Mouse (Mus musculus) neural tube, embryonic 13.5 days (tissue): ENCODE results near the gene Smad1. TPM values are rescaled to one million over a fixed set of nuclear protein-coding genes. Genes with fewer than 3 reads are reported as not detected.

Experiments
- ATAC-seq: fragments of 200-750 bp; cut with Nextera tagmentation; 2 replicates; pipeline ENCODE4 v1.8.0; 2017; ENCODE audit warnings: low read depth, mild to moderate bottlenecking, moderate TSS enrichment, moderate library complexity
- H3K27ac ChIP-seq: fragments of 300-500 bp; sonication (generic); replicated peaks from 2 replicates; pipeline ENCODE4 v1.5.1; 2015; ENCODE audit warnings: moderate library complexity, mild to moderate bottlenecking, inconsistent platforms
- H3K27me3 ChIP-seq: fragments of 300-500 bp; sonication (generic); 2 replicates; pipeline ENCODE4 v1.6.1; 2015; ENCODE audit warnings: mild to moderate bottlenecking, inconsistent platforms
- H3K36me3 ChIP-seq: fragments of 300-500 bp; sonication (generic); 2 replicates; pipeline ENCODE4 v1.6.1; 2015; ENCODE audit warnings: mild to moderate bottlenecking, inconsistent platforms
- H3K4me1 ChIP-seq: fragments of 300-500 bp; sonication (generic); replicated peaks from 2 replicates; pipeline ENCODE4 v1.6.1; 2015; ENCODE audit warnings: inconsistent platforms
- H3K4me2 ChIP-seq: fragments of 300-500 bp; sonication (generic); 2 replicates; pipeline ENCODE4 v1.6.1; 2015; ENCODE audit warnings: inconsistent platforms, mild to moderate bottlenecking, moderate library complexity
- H3K4me3 ChIP-seq: fragments of 300-500 bp; sonication (generic); 2 replicates; pipeline ENCODE4 v1.5.1; 2015; ENCODE audit warnings: mild to moderate bottlenecking, inconsistent platforms
- H3K9ac ChIP-seq: fragments of 300-500 bp; sonication (generic); 2 replicates; pipeline ENCODE4 v1.6.1; 2015; ENCODE audit warnings: moderate library complexity, mild to moderate bottlenecking, inconsistent platforms
- H3K9me3 ChIP-seq: fragments of 300-500 bp; sonication (generic); 2 replicates; pipeline ENCODE4 v1.6.1; 2016; ENCODE audit warnings: inconsistent platforms
- WGBS: fragments of 180-500 bp; shearing (Covaris S2); methylation state at CpG from one replicate; pipeline ENCODE4 v1.1.7; 2015; 5-methylcytosine and 5-hydroxymethylcytosine counted together
- polyA plus RNA-seq: library from polyadenylated mRNA; unstranded; fragments of >200 nt; fragmentation: Nextera tagmentation; extraction: Ambion mirVana; gene quantifications from 2 replicates; pipeline ENCODE4 v1.2.1, GENCODE M21; 2015

The Smad1 gene
- polyA plus RNA-seq, 1 experiment from 2014 or later: 68.7 TPM

DNA sequence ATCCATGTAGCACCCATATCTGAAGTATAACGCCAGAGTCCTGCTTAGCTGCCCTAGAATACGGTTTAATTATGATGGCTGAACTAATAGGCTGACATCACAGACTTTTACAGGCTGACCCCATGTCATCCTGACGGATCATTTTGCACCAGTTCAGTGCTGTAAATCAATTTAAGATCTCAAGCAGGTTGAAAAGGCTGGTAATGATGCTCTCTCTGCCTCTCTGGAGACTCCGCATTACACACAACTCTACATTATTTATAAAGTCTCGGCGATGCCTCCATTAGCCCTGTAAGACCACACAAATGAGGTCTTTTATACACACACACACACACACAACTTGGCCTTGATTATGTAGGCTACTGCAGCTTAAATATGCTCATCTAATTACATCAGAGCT lies 2.4 kb downstream of the Smad1 start:
- H3K4me2 ChIP-seq: peak overlapping the region; percentile 80
- peaks cover 62% of the 10 kb centered on the region for H3K4me1 ChIP-seq
- H3K27ac ChIP-seq: peak overlapping the region; percentile 99
- H3K4me3 ChIP-seq: peak overlapping the region; percentile 84
- no peak for ATAC-seq
- no peaks in the 10 kb centered on the region for H3K27me3 ChIP-seq
- WGBS: 20% methylated on average over 6 of the region's 6 CpGs
- H3K9ac ChIP-seq: peak overlapping the region; percentile 99
- H3K9me3 ChIP-seq: no peaks in the 10 kb centered on the region
- H3K36me3 ChIP-seq: no peaks in the 10 kb centered on the region

DNA sequence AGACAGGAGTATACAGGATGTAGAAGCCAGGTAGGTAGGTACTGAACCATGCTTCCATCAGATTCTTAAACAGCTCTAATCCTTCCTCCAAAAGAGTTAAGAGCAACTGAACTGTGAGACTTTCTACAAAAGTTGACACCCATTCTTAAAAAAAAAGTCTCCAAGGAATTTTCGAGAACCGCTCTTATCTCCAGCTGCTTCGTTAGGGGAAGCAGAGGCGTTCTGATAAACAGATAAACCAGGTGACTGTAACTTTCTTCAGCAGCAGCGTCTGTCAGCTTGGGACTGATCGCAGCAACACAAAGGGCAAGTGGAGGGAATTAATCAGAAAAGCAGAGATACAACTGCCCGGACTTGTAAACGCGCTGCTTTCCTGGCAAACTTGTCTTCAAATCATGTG lies 5.3 kb downstream of the Smad1 start:
- no peak overlapping the region for H3K4me2 ChIP-seq
- no peak for ATAC-seq

DNA sequence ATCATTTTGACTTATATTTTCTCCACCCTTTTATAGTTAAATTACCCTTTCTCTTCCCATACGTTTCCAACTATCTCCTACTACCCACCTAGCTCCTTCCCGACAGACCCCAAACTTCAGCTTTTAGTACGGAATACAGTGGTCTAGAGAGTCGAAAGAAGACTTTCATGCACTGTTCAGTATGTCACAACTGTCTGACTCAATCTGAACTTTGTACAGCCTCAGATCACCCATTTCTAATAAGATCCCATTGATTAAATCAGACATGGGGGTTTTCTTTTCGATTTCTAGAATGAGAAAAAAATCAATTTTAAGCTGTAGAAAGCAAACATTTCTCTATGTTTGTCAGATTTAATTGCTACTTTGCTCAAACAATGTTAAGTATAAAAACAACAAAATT lies 6.1 kb downstream of the Smad1 start:
- peaks cover 13% of the 10 kb centered on the region for H3K36me3 ChIP-seq
- H3K27me3 ChIP-seq: no peaks in the 10 kb centered on the region
- 92% methylated on average over 5 of the region's 5 CpGs for WGBS
- H3K4me1 ChIP-seq: peaks cover 86% of the 10 kb centered on the region
- no peak for ATAC-seq
- H3K4me2 ChIP-seq: no peak overlapping the region
- no peak overlapping the region for H3K9ac ChIP-seq
- H3K27ac ChIP-seq: no peak overlapping the region
- H3K4me3 ChIP-seq: no peak overlapping the region
- H3K9me3 ChIP-seq: no peaks in the 10 kb centered on the region

More for the DNA sequence above, 5.3 kb downstream of the Smad1 start:
- peaks cover 6% of the 10 kb centered on the region for H3K36me3 ChIP-seq
- H3K27ac ChIP-seq: no peak overlapping the region
- H3K4me1 ChIP-seq: peaks cover 78% of the 10 kb centered on the region
- H3K4me3 ChIP-seq: no peak overlapping the region
- H3K9ac ChIP-seq: no peak overlapping the region
- 89% methylated on average over 9 of the region's 9 CpGs for WGBS
- H3K27me3 ChIP-seq: no peaks in the 10 kb centered on the region
- no peaks in the 10 kb centered on the region for H3K9me3 ChIP-seq

DNA sequence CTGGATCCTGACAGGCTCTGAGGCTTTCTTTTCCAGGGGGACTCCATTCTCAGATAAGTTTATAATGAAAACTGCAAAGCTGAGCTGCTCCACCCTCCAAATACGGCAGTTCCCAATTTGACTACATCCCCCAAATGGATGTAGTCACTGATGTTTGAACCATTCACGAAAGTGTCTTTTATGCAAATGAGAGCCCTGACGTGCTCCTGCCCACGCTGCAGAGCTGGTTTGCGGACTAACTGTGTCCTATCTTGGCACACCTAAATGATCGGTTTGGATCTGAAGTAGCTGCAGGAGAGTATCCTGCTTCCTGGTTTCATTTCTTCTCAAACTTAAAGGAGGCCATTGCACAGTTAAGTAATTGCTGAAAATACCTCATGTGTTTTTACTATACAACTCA lies 6.7 kb downstream of the Smad1 start:
- ATAC-seq: no peak
- Histone ChIP-seq H3K27me3 (no peaks in the 10 kb centered on the region), H3K4me1 (peaks cover 88% of the 10 kb centered on the region), H3K9ac (no peak overlapping the region), H3K9me3 (no peaks in the 10 kb centered on the region), H3K4me3 (no peak overlapping the region), H3K27ac (no peak overlapping the region), H3K4me2 (no peak overlapping the region), H3K36me3 (peaks cover 13% of the 10 kb centered on the region)
- WGBS: 49% methylated on average over 6 of the region's 6 CpGs

DNA sequence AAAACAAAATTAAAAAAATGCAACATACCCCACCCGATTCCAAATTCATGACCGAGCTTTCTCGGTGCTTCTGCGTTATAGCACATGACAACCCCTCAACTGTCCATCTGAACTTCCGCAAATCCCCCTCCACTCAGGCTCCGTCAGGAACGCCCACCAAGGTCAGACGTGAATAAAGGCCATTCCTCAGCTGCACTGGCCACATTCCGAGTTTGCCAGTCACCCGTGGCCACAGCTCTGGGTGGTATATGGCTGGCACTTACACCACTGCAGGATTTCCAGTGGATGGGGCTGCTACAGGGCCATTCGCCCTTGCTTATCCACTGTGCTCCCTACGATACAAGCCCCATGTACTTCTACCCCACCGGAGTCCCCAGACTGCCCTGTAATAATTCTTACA lies 7.9 kb downstream of the Smad1 start:
- Histone ChIP-seq H3K9me3 (no peaks in the 10 kb centered on the region), H3K9ac (no peak overlapping the region), H3K4me3 (no peak overlapping the region), H3K27ac (no peak overlapping the region), H3K27me3 (no peaks in the 10 kb centered on the region), H3K4me1 (peaks cover 76% of the 10 kb centered on the region), H3K36me3 (peaks cover 13% of the 10 kb centered on the region), H3K4me2 (no peak overlapping the region)
- 78% methylated on average over 13 of the region's 13 CpGs for WGBS
- no peak for ATAC-seq

DNA sequence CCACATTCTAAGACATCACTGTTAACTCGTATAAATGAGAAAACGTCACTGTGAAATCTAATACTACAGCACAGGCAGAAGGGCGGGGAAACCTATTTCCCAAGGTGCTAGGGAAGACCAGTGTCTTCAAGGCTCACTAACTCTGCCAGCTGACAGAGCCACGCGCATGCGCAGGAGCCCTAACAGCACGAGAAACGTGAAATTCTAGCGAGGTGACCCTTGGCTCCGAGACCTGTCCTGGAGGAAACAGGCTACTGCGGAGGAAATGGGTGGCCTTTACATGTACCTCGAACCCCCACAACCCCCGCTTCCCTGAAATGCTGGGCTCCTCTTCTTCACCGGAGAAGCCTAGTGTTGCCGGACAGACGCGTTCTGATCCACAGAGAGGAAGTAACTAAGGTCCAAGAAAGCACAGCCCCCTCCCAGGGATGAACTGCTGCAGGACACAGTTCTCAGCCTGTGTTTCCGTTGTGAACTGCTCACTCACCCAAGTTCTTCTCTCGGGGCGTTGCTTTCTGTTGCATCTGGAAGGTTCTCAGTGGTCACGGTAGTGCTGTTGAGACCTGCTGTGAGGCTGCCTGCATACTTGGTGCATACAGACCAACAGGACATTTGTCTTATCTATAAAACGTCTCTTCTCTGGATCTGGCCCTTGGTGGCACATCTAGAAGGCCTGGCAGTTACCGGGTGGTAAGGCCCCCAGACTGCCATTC lies 10.1 kb downstream of the Smad1 start:
- ATAC-seq: no peak
- no peak overlapping the region for H3K4me2 ChIP-seq
- peaks cover 69% of the 10 kb centered on the region for H3K4me1 ChIP-seq
- no peak overlapping the region for H3K27ac ChIP-seq
- H3K4me3 ChIP-seq: no peak overlapping the region
- WGBS: 87% methylated on average over 23 of the region's 23 CpGs
- H3K27me3 ChIP-seq: no peaks in the 10 kb centered on the region
- H3K9ac ChIP-seq: no peak overlapping the region
- no peaks in the 10 kb centered on the region for H3K9me3 ChIP-seq
- H3K36me3 ChIP-seq: peaks cover 13% of the 10 kb centered on the region

DNA sequence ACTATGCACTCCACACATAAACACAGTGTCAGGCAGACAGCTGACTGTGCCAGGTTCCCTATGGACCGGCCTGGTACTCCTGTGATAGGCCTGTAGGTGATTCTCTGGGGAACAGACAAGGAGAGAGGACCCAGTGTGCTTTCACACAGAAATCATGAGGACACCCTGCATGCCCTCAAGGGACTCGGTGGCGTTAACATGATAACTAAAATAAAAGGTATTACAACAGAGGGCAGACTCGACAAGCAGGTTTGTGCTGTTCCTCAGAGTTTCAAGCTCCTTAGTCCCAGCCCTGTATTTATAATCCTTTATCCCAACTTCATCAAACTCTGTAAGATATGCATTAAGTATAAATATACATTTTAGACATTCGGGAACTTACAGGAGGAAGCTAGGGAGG lies 12.5 kb downstream of the Smad1 start:
- Histone ChIP-seq H3K27ac (no peak overlapping the region), H3K9me3 (no peaks in the 10 kb centered on the region), H3K4me1 (peaks cover 71% of the 10 kb centered on the region), H3K27me3 (no peaks in the 10 kb centered on the region), H3K9ac (no peak overlapping the region), H3K4me2 (no peak overlapping the region), H3K36me3 (peaks cover 13% of the 10 kb centered on the region), H3K4me3 (no peak overlapping the region)
- ATAC-seq: no peak
- 94% methylated on average over 5 of the region's 5 CpGs for WGBS

DNA sequence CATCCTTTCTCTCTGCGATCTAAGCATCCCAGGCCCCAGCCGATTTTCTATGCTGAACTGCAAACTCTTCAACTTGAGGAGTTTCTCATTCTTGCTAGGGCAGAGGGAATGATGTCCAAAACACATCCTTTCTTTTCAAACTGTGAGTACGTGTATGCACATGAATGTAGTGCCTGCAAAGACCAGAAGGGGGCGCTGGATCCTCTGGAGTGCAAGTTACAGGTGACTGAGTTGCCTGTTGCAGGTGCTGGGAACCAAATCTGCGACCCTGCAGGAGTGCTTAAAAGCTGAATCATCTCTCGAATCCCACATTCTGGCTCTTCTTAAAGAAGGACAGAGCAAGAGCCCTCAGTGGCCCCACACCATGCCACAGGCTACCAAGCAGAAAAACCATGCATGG lies 13.0 kb downstream of the Smad1 start:
- no peaks in the 10 kb centered on the region for H3K27me3 ChIP-seq
- 77% methylated on average over 6 of the region's 6 CpGs for WGBS
- H3K9ac ChIP-seq: no peak overlapping the region
- H3K36me3 ChIP-seq: peaks cover 13% of the 10 kb centered on the region
- H3K4me3 ChIP-seq: no peak overlapping the region
- H3K4me2 ChIP-seq: no peak overlapping the region
- no peak for ATAC-seq
- H3K9me3 ChIP-seq: no peaks in the 10 kb centered on the region
- H3K4me1 ChIP-seq: peaks cover 74% of the 10 kb centered on the region
- no peak overlapping the region for H3K27ac ChIP-seq

DNA sequence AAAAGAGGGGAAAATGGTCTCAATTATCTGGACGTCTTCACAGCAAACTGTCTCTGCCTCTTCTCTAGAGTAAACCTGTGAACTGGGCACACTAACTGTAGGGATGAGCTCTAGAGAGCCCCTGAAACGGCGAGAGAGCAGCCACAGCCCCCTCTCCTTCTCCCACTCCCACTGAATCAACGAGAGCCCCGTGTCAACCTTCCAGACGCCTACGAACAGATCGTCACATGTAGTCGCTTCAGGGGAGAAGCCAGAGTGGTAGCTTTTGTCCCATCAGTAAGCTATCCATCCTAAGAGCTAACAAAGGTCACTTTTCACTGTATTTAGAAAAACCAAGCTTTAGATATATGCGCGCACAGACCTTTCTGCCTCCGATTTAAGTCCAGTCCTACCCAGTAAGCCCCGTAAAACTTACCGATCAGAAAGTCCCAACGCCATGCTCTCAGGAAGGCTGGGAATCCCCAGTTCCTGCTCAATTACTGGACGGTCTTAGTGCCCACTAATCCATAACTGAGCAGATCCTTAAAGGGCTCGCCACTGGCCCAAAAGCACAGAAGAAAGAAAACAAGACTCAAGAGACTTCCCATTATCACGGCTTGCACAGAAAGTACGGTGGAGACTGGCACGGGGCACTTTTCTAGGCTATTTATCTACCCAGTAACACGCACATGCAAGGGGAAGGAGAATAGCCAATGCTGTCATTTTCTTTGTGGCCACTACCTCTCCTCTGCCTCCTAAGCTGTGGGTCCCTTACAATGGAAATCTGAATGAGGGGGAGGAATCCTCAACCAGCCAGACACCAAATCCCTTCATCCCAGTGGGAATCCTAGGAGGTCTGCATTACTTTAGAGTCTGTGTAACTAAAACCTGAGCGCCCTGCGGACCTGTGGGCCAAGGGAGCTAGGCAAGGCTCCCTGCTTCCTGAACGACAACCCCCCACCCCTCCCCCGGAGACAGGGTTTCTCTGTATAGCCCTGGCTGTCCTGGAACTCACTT lies 14.7 kb downstream of the Smad1 start:
- Histone ChIP-seq H3K36me3 (peaks cover 13% of the 10 kb centered on the region), H3K9me3 (no peaks in the 10 kb centered on the region), H3K4me1 (peaks cover 76% of the 10 kb centered on the region), H3K9ac (peak overlapping the region; percentile 31; the same call in 1 of the 2 replicates), H3K4me3 (peak overlapping the region; percentile 5; the same call in 1 of the 2 replicates), H3K4me2 (peak overlapping the region; percentile 18), H3K27me3 (no peaks in the 10 kb centered on the region), H3K27ac (no peak overlapping the region)
- 22% methylated on average over 25 of the region's 25 CpGs for WGBS
- no peak for ATAC-seq

DNA sequence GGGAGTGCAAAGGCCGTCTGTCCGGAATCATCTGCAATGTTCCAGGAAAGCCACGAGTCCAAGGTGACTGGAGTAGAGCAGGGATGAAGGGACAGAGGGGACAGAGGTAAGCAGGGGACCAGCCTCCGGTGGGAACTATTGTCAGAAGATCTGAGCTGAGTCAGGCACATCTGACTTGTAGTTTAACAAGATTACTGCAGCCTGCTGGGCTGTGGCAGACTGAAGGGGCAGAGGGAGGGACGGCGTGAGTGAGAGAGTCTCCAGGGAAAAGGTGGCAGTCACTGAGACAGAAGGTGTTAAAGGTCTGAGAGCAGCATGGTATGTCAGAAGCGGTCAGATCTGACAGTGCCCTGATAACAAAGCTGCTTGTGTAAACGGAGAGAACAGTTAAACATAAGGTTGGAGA lies 16.5 kb downstream of the Smad1 start:
- Histone ChIP-seq H3K27me3 (no peaks in the 10 kb centered on the region), H3K4me3 (no peak overlapping the region), H3K9ac (peak overlapping the region; percentile 22; the same call in 1 of the 2 replicates), H3K4me2 (no peak overlapping the region), H3K36me3 (no peaks in the 10 kb centered on the region), H3K4me1 (peaks cover 69% of the 10 kb centered on the region), H3K27ac (no peak overlapping the region), H3K9me3 (no peaks in the 10 kb centered on the region)
- no peak for ATAC-seq
- 15% methylated on average over 8 of the region's 8 CpGs for WGBS

DNA sequence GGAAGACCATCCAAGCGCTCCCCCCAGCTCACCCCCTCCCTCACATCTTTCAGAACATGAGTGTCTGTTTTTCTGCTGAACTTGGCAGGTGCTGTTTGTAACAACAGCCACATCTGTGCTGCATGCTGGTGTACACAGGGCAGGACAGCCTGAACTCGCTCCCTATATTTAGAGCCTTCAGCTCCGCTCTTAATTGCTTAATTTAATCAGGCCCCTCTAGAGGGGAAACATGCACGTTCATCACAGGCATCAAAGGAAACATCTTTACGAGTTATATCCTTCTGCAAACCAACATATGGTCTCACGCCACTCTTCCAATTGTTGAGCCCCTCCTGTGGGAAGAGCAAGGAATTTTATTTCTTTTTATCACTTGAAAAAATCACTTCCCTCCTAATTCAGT lies 17.5 kb downstream of the Smad1 start:
- Histone ChIP-seq H3K4me3 (no peak overlapping the region), H3K36me3 (no peaks in the 10 kb centered on the region), H3K9ac (no peak overlapping the region), H3K4me2 (no peak overlapping the region), H3K27me3 (no peaks in the 10 kb centered on the region), H3K27ac (peak overlapping the region; percentile 2; the same call in 1 of the 2 replicates), H3K9me3 (no peaks in the 10 kb centered on the region), H3K4me1 (peaks cover 68% of the 10 kb centered on the region)
- ATAC-seq: peak; percentile 33; the same call in 1 of the 2 replicates
- 26% methylated on average over 6 of the region's 6 CpGs for WGBS

DNA sequence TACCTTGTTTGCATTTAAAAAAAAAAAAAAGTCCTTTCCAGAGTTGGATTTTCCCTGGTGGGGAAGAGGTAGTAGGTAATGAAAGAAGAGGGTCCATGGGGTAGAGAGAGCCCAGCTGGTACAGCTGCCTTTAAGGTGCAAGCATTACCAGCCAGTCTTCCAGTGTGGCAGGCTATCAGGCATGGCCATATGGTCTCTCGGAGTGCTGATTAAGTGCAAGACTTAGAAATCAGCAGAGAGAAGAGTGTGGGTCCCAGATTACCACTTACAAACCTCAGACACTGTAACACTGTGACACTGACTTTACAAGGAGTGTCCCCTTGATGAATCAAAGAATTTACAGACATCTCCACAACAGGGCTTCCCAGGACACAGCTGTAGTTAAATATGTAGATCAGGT lies 18.9 kb downstream of the Smad1 start:
- Histone ChIP-seq H3K4me1 (peaks cover 70% of the 10 kb centered on the region), H3K36me3 (no peaks in the 10 kb centered on the region), H3K4me2 (no peak overlapping the region), H3K27me3 (no peaks in the 10 kb centered on the region), H3K27ac (no peak overlapping the region), H3K9me3 (no peaks in the 10 kb centered on the region), H3K9ac (no peak overlapping the region), H3K4me3 (no peak overlapping the region)
- WGBS: 41% methylated on average over 1 of the region's 1 CpGs
- no peak for ATAC-seq
